Mouse (Mus musculus) CD4-positive, CD25-positive, alpha-beta regulatory T cell, adult 2 months (primary cell): ENCODE data around the gene Cdhr2.
A peak's percentile ranks its signal among the peaks of the same experiment; 100 is the strongest.

Experiments used
- DNase-seq: peaks from one replicate; pipeline ENCODE4 v3.0.0-alpha.2; 2012; ENCODE audit warnings: low read depth, low spot score

The Cdhr2 gene

DNA sequence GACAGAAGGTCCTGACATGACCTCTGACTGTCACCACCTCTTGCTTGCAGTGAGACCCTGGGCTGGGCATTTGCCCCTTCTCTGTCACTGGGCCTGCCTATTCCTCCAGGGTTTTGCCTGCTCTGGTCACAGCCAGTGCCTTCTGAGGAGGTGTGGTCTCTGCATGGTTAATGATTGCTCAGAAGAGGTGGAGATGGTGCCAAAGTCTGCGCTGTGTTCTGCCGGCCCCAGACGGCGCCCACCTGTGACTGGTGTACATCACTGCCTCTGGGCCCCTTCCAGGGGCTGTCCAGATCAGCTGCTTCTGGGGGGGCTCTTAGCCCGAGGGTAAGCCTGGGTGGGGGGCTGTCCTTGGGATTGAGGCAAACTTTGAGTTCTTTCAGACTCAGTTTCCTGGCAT is at the start of gene Cdhr2:
Gene Cdhr2, plus strand, starts transcription at position 219 of the 400 bp plus-strand sequence.
- DNase-seq, result no peak

DNA sequence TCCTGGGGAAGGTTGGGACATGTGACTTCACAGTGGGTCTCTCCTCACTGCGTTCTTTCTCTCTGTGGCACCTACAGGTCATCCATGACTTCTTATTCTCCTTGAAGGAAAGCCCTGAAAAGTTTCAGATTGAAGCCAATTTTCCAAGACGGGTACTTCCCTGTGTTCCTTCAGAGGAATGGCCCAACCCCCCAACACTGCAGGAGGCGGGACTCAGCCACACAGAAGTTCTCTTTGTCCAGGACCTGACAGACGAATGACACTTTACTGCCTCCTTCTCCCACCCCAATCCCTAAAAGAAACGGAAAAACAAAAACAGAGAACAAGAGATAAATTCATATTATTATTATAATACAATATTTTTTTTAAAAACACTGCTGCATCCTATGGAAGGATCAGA is 40.4 kb upstream of the Cdhr2 start:
- no peak for DNase-seq

DNA sequence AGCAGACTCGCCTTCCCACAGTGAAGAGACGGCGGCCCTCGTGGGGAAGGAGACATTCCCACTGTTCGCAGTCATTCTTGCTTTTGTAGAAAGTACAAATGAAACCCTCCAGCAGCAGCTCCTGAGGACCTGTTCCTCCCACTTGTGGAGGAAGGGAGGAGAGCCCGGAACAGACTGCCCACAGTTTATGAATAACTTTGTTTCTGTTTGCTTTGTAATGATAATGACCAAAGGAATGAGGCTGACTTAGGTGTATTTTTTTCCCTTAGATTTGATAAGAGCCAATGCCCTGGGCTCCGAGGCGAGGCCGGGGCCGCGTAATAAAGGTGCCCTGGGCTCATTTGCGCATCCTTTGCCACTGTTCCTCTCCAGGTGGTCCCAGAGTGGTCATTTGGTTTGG is 39.9 kb upstream of the Cdhr2 start:
- no peak for DNase-seq

DNA sequence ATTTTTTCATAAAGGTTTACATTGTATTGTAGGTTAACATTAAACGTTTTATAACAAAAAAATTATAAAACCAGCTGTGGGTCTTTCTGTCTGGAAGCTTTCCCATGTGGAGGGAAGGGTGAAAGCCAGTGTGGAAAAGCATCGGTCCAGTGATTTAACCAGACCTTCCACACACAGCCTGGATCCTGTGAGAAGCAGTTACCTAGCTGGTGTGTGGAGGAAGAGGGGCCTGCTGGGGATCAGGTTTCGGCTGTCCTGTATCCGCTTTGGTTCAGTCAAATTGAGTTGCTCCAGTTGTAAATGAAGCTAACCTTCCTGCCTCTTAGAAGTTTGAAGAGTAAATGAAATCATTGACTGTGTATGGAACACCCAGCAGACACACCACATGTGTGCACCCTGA is 37.3 kb upstream of the Cdhr2 start:
- no peak for DNase-seq

DNA sequence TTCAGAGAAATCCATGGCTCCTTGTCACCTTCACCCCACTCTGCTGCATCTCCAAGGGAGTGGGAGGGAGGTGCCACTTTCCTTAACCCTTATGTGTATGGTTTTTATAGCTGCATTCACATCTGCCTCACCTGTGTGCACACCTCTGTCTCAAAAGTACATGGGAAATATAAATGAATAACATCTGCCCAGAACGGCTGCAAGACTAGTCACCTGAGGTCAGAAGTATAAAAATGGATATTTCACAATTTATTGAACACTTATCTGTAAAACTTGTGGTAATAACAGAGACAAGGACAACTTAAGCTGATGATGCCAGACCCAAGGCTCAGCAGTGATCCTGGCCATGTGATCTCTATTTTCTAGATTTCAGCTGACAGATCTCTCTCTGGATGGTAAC is 36.8 kb upstream of the Cdhr2 start:
- DNase-seq, result no peak

DNA sequence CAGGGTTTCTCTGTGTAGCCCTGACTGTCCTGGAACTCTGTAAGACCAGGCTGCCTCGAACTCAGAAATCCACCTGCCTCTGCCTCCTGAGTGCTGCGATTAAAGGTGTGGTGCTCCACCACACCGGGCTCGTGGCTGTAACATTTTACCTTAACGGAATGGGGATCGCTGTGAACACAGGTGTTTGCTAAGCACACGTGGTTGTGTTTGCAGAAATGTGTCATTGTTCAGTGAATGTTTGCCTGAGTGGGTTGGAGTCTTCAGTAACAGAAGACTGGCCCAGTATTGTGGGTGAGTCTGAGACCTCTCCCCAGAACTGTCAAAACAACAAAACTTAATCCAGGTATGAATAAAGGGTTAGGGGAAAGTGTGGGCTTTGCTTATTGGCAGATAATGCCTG is 36.2 kb upstream of the Cdhr2 start:
- DNase-seq, result no peak

DNA sequence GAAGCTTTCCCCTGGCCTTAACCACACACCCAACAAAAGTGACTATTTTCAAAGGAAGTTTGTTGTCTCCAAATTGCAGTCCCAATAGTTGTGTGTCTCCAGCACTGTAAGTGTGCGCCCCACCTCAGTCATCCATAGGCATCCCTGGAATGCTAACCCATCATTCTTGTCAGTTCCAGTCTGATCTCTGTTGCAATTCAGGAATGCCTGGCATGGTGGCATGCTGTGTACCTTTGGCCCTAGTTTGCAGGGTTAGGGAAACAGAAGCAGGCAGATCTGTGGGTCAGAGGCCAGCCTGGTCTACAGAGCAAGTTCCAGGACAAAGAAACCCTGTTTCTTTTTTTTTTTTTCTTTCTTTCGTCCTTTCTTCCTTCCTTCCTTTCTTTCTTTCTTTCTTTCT is 30.8 kb upstream of the Cdhr2 start:
- no peak for DNase-seq

DNA sequence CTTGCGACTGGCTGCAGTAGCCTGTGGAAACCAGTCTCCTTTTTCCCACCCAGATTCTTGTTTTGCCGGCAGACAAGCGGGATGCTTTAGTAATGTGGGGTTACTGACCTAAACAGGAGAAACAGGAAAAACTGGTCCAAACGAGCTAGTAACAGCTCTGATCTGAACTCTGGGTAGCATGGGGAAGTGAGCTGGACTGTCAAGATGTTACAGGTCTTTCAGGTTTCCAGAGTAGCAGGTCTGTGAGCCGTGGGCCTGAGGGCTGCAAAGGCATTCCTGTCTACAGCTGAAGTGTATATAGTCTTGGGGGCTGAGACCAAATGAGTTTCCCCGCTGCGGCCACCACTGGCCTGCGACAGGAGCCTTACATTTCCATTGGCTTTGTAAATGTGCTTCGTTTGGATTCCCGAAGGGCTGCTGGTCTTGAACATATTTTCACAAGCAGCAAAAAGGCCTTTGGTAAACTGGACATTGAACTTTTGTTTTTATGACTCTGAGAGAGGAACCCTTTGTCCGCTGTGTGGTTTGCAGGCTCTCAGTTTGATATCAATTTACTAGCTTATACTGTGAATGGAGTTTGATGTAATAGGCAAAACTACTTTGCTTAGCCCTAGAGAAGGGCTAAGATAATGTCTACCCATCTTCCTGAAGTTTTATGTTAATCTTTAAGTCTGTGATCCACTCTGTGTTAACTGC is 25.2 kb upstream of the Cdhr2 start:
- DNase-seq, result no peak

DNA sequence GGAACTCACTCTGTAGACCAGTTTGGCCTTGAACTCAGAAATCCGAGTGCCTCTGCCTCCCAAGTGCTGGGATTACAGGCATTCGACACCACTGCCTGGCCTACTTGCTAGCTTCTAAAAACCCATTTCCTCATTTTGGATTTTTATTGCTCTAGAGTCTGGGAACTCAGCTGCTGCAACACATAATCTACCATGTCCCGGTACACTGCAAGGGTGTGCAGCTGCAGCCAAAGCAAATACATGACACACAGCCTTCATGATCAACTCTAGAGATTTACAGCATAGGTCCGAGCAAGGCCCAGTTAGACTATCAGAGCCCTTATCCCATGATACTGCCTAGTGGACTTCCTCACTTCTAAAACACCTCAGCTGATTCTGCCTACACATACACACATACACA is 23.0 kb upstream of the Cdhr2 start:
- no peak for DNase-seq

DNA sequence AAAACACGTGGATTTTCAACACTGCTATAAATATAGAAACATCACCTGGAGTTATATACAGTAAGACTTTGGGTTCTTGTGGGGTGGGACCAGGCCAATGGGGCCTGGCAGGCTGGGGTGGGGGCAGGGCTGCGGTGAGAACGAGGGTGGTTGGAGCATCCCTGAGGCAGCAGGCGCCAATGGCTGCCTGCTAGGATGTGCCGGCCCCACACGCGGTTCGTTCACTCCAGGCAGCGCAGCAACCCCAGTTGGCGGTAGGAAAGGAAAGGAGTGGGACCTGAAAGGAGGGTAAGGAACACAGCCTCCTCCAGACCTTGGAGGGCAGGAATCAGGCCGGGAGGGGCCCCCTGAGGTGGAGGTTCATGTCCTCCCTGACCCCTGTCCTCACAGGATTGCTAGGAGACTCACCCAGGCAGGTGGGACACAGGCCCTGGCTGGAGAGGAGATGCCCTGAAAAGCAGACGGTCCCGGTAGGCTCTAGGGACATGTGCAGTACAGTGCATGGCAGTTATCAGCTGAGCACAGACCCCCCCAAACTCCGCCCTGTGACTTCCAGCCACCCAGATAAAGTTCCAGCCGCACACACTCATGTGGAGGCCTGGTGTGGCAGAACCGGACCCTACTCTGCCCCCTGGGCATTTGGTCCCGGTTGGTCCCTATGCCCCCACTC is 20.9 kb upstream of the Cdhr2 start:
- DNase-seq, result no peak

DNA sequence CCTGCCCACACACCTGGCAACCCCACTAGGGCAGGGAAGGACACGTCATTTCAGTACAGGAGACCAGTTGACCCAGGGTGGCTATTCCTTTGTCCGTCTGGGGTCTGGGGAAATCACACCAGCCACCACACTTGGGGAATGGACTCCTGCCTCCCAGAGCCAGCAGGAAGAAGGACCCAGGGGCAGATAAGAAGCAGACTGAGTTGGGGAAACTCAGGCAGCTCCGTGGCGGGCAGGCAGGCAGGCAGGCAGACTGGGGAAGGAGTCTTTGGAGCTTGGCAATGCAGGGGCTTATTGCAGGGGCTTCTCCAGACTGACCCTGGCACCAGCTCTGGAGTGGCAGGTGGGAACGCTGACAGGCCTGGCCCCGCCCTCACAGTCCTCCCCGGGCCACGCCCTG is 20.0 kb upstream of the Cdhr2 start:
- no peak for DNase-seq

DNA sequence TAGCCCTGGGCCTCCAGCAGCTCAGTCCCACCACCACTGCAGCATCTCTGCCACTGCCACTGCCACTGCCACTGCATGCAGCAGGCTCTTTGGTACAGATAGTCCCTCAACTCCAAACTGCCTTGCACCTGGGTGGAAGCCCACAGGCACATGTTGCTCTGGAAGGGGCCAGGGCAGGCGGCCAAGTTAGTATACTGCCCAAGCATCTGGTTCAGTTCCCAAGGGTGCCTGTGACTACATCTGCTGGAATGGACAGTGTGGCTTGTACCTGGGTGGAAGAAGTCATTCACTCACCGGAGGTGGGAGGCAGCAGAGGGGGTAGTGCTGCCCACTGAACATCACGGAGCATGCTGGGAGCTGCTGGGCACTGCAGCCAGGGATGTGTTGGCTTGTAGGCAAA is 18.0 kb upstream of the Cdhr2 start:
- DNase-seq, result no peak

DNA sequence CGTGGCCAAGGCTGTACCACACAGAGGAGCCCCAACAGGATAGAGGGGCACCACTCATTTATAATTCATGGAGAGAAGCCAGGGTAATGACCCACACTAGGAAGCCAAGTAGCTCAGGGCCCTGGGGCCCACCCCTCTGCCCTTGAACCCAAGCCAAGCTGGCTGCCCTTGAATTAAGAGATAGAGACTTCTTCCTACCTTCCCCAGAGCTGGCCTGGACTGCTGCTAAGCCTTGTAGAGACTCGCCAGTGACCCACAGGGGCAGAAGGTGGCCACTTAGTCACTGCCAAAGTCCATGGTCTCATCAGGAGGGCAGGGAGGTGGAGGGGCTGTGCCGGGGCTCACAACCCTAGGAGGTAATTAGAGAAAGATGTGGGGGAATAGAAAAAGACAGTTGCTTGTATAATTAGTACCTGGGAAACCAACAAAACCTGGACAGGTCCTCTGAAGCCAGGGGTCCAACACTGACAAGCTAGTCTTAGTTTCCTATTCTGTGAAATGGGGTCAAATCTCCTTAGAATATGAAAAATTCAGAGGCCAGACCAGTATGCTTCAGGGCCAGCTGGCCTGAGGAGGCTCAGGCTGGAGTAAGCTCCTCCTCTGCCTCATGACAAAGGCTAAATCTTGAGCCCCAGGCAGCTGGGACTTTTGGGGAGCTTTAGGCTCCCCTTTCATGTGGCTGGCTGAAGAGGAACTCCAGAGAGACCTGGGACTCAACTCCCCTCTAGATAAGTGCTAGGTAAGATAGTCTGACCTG is 16.9 kb upstream of the Cdhr2 start:
- DNase-seq, result no peak

DNA sequence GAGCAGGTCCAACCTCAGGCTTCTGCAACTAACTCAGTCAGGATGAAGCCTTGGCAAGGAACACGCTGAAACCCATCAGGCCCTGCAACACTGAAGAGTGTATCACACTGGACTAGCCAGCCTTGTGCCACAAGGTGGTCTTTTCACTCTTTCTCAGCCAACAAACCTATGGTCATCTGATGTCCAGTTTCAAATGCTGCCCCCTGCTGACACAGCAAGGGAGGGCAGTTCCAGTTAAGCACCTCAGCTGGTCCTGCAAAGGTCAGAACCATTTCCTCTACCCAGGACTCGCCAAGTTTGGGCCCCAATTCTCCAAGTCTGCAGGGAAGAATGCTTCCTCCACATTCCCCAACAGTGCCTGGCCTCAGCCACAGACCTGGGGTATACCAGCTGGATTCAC is 16.1 kb upstream of the Cdhr2 start:
- DNase-seq, result no peak

DNA sequence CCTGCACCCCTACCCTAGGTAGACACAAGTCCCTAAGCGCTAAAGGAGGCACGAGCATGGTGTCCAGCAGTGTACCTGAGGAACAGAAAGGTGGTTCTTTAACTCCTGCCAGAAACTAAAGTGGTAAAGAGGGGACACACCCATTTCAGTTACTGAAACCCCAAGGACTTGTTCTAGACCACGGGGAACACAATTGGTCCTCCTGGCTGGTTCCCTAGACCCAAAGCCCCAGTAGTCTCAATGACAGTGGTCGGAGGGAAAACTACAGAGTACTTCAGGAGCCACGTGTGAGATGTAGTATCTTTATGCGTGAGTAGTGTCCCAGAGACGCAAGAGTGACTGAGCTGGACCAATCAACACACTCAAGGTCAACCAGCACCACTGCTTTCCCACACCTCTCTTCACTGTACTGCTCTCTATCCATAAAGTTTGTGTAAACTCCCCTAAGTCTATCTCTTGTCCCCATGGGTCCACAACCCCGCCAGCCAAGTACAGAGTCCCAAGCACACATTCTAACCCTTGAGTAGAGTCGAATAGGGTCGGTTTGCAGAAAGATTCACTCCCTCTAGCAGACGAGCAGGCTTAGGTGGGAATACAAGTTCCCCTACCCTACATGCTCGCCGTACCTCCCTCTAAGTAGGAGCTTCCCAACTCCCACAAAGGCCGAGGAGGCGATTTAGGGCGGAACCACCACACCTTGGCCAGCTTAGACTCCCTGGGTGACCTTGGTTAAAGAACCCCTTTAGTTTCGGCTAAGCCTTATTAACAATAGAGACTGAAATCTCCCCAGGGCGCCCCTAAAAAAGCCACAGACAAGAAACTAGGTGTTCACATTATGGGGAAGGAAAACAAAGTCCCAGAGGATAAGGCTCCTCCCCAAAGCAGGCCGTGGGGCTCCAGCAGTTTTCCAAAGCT is 14.9 kb upstream of the Cdhr2 start:
- DNase-seq, result peak; percentile 26

DNA sequence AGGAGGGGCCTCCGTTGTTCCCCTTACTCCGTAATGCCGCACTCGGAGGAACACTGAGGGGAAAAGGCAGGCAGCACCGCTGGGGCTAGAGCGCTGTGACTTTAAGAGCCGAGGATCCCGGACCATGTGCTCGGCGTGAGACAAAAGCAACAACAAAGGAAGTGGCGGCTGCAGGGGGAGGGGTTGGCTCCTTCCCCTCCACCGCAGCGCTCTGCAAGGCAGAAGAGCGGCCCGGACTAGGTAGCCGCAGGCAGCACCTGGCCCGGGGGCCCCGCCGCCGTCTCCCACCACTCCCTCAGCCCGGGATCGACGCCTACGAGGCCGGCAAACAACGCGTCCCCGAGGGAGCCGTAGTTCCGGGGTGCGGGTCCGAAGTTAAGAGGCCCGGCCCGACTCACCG is 14.2 kb upstream of the Cdhr2 start:
- DNase-seq, result peak; percentile 92

DNA sequence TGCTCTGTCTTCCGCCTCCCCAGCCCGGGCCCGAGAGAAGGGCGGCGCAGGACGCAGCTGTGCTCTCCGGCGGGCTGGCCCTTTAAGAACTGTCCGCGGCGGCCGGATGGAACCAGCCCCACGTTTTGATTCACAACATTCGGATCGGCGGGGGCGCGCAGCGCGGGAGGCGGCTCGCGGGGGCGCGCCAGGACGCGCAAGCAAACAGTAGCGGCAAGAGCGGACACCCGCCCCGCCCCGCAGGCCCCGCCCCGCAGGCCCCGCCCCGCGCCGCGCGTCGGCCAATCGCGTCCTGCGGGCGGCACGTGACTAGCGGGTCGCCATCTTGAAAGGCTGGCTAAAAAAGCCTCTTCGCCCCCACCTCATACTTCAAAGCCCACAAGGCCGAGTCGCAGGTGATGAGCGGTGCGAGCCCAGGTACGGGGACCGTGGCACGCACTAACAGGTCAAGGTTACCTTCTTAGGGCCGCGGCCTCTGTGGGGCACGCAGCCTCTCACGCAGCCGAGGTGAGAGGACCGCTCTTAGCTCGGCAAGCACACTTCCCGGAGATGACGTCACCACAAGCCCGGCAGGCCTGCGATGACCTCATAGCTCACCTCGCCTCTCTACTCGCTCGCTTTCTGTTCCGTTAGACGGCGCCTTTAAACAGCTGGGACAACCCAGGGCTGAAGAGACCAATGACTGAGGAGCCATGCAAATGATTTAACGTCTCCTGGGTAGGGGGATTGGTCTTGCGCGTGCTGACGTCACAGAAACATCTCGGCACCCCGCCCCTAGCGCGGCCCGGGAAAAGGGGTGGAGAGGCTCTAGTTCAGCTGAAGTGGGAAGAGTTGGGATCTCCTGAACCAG is 13.5 kb upstream of the Cdhr2 start:
- peak; percentile 97 for DNase-seq

DNA sequence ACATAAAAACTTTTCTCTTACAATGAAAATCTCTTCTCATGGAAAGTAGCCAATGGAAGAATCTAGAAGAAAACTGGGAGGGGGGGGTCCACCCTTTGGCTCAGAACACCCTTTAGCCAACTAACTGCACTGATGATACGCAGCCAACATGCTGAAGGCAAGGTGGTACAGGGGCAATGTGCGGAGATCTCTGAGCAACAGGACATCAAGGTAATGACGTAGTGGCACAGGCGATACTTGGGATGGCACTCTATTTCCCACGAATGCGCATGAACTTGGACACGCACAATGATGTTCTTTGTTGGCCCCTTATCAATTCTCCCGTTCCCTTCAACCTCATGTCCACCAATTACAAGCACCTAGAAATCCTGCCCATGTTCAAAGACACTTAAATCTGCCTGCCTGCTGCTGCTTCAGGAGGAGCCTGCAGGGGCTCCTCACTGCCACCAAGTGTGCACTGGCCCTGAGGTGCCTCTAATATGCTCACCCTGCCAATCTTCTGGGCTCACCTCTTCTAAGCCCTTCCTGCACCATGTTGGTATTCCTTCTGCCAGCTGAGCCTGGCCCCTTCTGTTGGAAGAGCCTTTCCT is 11.0 kb upstream of the Cdhr2 start:
- no peak for DNase-seq

DNA sequence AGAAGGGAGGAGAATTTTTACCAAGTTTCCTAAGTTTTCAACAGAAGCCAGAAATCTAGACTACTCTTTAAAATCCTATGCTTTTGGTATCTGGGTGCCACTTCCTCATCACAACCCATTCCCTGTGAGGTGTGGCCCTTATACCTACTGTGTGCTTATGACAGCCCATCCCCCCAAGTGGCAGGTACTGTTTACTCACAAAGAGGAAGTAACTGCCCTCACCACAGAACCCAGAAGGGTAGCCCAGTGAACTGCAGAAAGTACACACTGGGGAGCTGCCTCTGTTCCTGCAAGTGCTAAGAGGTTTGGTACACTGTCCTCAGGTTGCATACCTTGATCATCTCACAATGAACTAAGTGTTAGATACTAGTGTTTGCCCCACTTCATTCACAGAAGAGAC is 9.5 kb upstream of the Cdhr2 start:
- peak; percentile 27 for DNase-seq

DNA sequence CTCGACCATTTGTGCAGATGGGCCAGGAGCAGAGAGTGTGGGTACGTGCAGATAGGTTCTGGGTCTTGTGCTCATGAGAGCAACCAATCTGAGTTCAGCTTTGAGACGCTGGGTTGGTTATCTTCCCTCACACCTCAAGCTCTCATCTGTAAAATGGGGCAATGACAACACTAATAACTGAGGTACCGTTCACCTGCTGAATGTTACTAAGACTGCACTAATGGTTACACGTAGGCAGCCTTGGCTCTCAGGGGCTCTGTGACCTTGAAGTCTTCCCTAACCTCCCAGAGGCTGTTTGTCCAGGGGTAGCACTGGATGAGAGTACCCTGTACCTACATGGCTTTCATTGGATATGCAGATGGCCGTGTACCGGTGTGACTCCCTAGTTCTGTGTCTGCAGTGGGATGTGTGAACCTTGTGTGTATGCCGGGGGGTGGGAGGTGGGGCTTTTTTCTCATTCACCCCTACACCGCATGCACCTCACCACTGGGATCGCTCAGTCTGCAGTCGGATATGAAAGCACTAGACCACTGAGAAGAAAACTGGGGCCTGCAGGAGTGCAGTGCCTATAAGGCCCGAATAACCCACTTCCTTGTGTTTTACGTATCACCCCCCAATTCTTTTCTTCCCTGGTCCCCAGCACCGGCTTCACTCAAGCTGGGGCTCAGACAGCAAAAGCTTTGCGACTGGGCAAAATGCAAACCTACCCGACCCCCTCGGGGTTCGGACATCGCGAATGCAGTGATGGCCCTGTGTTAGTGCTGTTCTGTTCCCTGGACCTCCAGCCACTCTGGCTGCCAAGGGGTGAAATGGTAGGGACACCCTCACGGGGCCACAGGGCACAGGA is 8.3 kb upstream of the Cdhr2 start:
- DNase-seq, result no peak
